Mouse (Mus musculus): Measurements from ENCODE around the gene 6430571L13Rik.

- TF ChIP-seq POLR2A (IDR thresholded peaks at IDR 0.05; ENCODE audit: extremely low read depth, insufficient read depth, low read length) (no peak), CTCF (IDR thresholded peaks at IDR 0.05; ENCODE audit: low read depth, low read length) (no peak)
Measured at GRCm38 (mm10) chr9:107297059-107297458, 43.3 kb upstream of the 6430571L13Rik start.

All from liver, adult 2 months (tissue).